Comparison of ENCODE assay signal across 22 mouse cellular contexts in the genomic region with DNA sequence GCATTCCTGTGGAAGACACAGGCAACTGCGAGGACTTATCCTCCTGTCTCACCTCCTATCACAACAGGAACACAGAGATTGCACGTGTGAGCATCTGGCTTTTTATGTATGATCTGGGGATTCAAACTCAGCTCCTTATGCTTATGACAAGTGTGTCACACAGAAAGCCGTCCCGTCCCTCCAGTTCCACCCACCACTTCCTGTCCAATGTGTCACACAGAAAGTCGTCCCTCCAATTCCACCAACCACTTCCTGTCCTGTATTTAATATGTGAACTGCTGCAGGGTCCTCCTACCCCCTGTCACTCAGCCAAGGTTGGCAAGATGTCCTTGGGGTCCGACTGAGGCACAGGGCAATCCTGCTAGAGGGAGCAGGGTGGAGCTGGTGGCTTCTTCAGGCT. TPM values are rescaled to one million over a fixed set of nuclear protein-coding genes. Genes with fewer than 3 reads are reported as not detected.
DNase-seq lines count a peak whose midpoint lies in the region; ATAC-seq and TF ChIP-seq lines count a peak whose summit lies in the region.
"Had no signal": no experiment of that assay in that cellular context is flagged by ENCODE, and none has a peak within 500 bp of the region (broad histone marks: within the 10 kb centered on the region; RNA-seq: fewer than 3 reads in every experiment).

No protein-coding gene starts in this region.

- DNase-seq in liver, embryonic 11.5 days (ENCODE audit: low spot score): no peak
- DNase-seq in liver, postnatal 0 days: no peak
- DNase-seq in CD4-positive helper T cell, adult 2 months (ENCODE audit: low read depth, low spot score): peak; percentile 69
- peak; percentile 6 for DNase-seq in R1 (ENCODE audit: low read depth, low spot score)
- DNase-seq in splenic B cell, adult 2 months (ENCODE audit: low read depth, low spot score): peak; percentile 56
- no peak for DNase-seq in adrenal gland, postnatal 14 days
- DNase-seq: adrenal gland, postnatal 10 days; cerebellum, adult 8-10 months; heart, postnatal 4 days; kidney, adult 9 months; kidney, postnatal 14 days; right cerebral cortex, postnatal 25 days; thymus, adult 18-20 months; thymus, postnatal 4 days had no signal

- H3K9ac ChIP-seq in liver, embryonic 11.5 days (ENCODE audit: low read depth, low read length): no peak overlapping the region
- no peak overlapping the region for H3K9ac ChIP-seq in liver, postnatal 0 days (replicated peaks)
- H3K9ac ChIP-seq: forebrain, embryonic 13.5 days; hindbrain, embryonic 14.5 days; intestine, embryonic 15.5 days; liver, embryonic 14.5 days had no signal

- no peak overlapping the region for H3K4me3 ChIP-seq in liver, embryonic 11.5 days (ENCODE audit: low read depth, low read length)
- no peak overlapping the region for H3K4me3 ChIP-seq in liver, postnatal 0 days (ENCODE audit: low read depth, low read length)
- H3K4me3 ChIP-seq: forebrain, embryonic 13.5 days; intestine, embryonic 15.5 days had no signal

- no peak for ATAC-seq in liver, embryonic 11.5 days (replicated peaks; ENCODE audit: low FRiP score)
- ATAC-seq in liver, postnatal 0 days: no peak
- ATAC-seq in frontal cortex, adult (ENCODE audit: low TSS enrichment): no peak
- ATAC-seq: activated CD4-positive, CD25-positive, alpha-beta regulatory T cell, adult 4 months; forebrain, embryonic 13.5 days; intestine, embryonic 15.5 days had no signal

- TF ChIP-seq EP300 in liver, postnatal 0 days (IDR thresholded peaks at IDR 0.05; ENCODE audit: low read depth): no peak

- H3K27me3 ChIP-seq in liver, embryonic 11.5 days (replicated peaks; ENCODE audit: control insufficient read depth, insufficient read depth, low read length): no peaks in the 10 kb centered on the region
- H3K27me3 ChIP-seq in liver, postnatal 0 days (ENCODE audit: insufficient read depth, low read length): no peaks in the 10 kb centered on the region
- no peaks in the 10 kb centered on the region for H3K27me3 ChIP-seq in splenic B cell, adult 2 months (ENCODE audit: control insufficient read depth, insufficient read depth, low read length, poor library complexity, severe bottlenecking)
- H3K27me3 ChIP-seq: forebrain, embryonic 13.5 days; intestine, embryonic 15.5 days had no signal

- no peaks in the 10 kb centered on the region for H3K9me3 ChIP-seq in liver, embryonic 11.5 days (ENCODE audit: control insufficient read depth, low read length)
- no peaks in the 10 kb centered on the region for H3K9me3 ChIP-seq in liver, postnatal 0 days (ENCODE audit: low read length)
- H3K9me3 ChIP-seq: forebrain, embryonic 13.5 days; intestine, embryonic 15.5 days had no signal

- WGBS in liver, embryonic 11.5 days: 70% methylated on average over 6 of the region's 6 CpGs
- WGBS in liver, postnatal 0 days (ENCODE audit: insufficient replicate concordance): 57% methylated on average over 6 of the region's 6 CpGs

- peaks cover 64% of the 10 kb centered on the region for H3K4me1 ChIP-seq in liver, embryonic 11.5 days (replicated peaks; ENCODE audit: control insufficient read depth, insufficient read depth, low read length)
- H3K4me1 ChIP-seq in liver, postnatal 0 days (ENCODE audit: insufficient read depth): peaks cover 46% of the 10 kb centered on the region

- H3K4me2 ChIP-seq in liver, embryonic 11.5 days: no peak overlapping the region
- H3K4me2 ChIP-seq in liver, postnatal 0 days (ENCODE audit: low read depth, low read length): no peak overlapping the region
- H3K4me2 ChIP-seq: forebrain, embryonic 13.5 days; hindbrain, embryonic 14.5 days; intestine, embryonic 15.5 days; midbrain, embryonic 11.5 days had no signal

- TF ChIP-seq CTCF in liver, postnatal 0 days (IDR thresholded peaks at IDR 0.05; ENCODE audit: low read depth): no peak

- H3K27ac ChIP-seq in liver, embryonic 11.5 days (ENCODE audit: low read depth, low read length): peak overlapping the region; percentile 77; the same call in 1 of the 2 replicates
- H3K27ac ChIP-seq in liver, postnatal 0 days (ENCODE audit: low read depth): no peak overlapping the region
- H3K27ac ChIP-seq: forebrain, embryonic 13.5 days; hindbrain, embryonic 14.5 days; intestine, embryonic 15.5 days; liver, embryonic 14.5 days; macrophage had no signal

- no peaks in the 10 kb centered on the region for H3K36me3 ChIP-seq in liver, embryonic 11.5 days (ENCODE audit: control insufficient read depth, insufficient read depth, low read length)
- peaks cover 8% of the 10 kb centered on the region; the same call in 1 of the 2 replicates for H3K36me3 ChIP-seq in liver, postnatal 0 days (replicated peaks; ENCODE audit: insufficient read depth, low read length)
- H3K36me3 ChIP-seq in splenic B cell, adult 2 months (ENCODE audit: control insufficient read depth, insufficient read depth, low read length, poor library complexity, severe bottlenecking): no peaks in the 10 kb centered on the region; the same call in 1 of the 2 replicates
- H3K36me3 ChIP-seq: intestine, embryonic 15.5 days had no signal

RNA-seq across cellular contexts. Expression of gene Runx1, which starts 5.5 kb away (rescaled TPM):
- polyA plus RNA-seq in liver, embryonic 11.5 days (2014; fragmentation: Nextera tagmentation; extraction: Ambion mirVana): 18.7 and 23.4 TPM in 2 replicates
- polyA plus RNA-seq in liver, postnatal 0 days (2015; fragmentation: Nextera tagmentation; extraction: Ambion mirVana): 3.3 and 4.6 TPM in 2 replicates
- total RNA-seq in adrenal gland, postnatal 14 days (2021): 4.7 and 9.5 TPM in 2 replicates

Comparison
In these comparisons a context has a peak if more than half of its experiments do, and no peak if none do; other contexts are left out.
1. DNase-seq: peak in CD4-positive helper T cell, adult 2 months (single experiment), R1 (single experiment) and splenic B cell, adult 2 months (single experiment); none in liver, embryonic 11.5 days (single experiment), liver, postnatal 0 days (single experiment) and adrenal gland, postnatal 14 days (single experiment).